Mouse (Mus musculus): ENCODE data around the gene Trpm7. TPM values are rescaled to one million over a fixed set of nuclear protein-coding genes. Genes with fewer than 3 reads are reported as not detected.
"Not testable (repeated sequence)": the region's sequence is repeated elsewhere in the genome, so short reads cannot be mapped to it uniquely, and the experiment has no call there.

The Trpm7 gene
- polyA plus RNA-seq, 1 experiment from 2014 or later: 25.7 TPM

GRCm38 (mm10) chr2:126882711-126883110 is 6.7 kb upstream of the Trpm7 start:
- H3K4me1 ChIP-seq; H3K36me3 ChIP-seq; H3K27ac ChIP-seq; H3K27me3 ChIP-seq (replicated peaks); H3K4me3 ChIP-seq; ATAC-seq; H3K9me3 ChIP-seq (replicated peaks); H3K4me2 ChIP-seq; H3K9ac ChIP-seq: not testable (repeated sequence)
- WGBS (ENCODE audit: insufficient replicate concordance): 33% methylated on average over 2 of the region's 2 CpGs

- WGBS (ENCODE audit: insufficient replicate concordance): 79% methylated on average over 1 of the region's 1 CpGs
These were observed 2.0 kb upstream of the Trpm7 start for GRCm38 (mm10) chr2:126877991-126878390.

GRCm38 (mm10) chr2:126875516-126875835 is 554 bp downstream of the Trpm7 start:
- peak overlapping the region; percentile 99 for H3K27ac ChIP-seq
- no peaks in the 10 kb centered on the region for H3K27me3 ChIP-seq (replicated peaks)
- under 1% methylated on average over 18 of the region's 18 CpGs for WGBS (ENCODE audit: insufficient replicate concordance)
- peak overlapping the region; percentile 88 for H3K9ac ChIP-seq
- peak; percentile 62 for ATAC-seq
- peak overlapping the region; percentile 78 for H3K4me2 ChIP-seq
- no peaks in the 10 kb centered on the region for H3K9me3 ChIP-seq (replicated peaks)
- H3K4me3 ChIP-seq: peak overlapping the region; percentile 77
- no peaks in the 10 kb centered on the region for H3K36me3 ChIP-seq
- H3K4me1 ChIP-seq: peaks cover 22% of the 10 kb centered on the region

More at GRCm38 (mm10) chr2:126877991-126878390, 2.0 kb upstream of the Trpm7 start:
- no peak overlapping the region for H3K9ac ChIP-seq
- no peaks in the 10 kb centered on the region for H3K36me3 ChIP-seq
- ATAC-seq: no peak
- no peak overlapping the region for H3K27ac ChIP-seq
- no peak overlapping the region for H3K4me3 ChIP-seq
- no peaks in the 10 kb centered on the region for H3K9me3 ChIP-seq (replicated peaks)
- no peak overlapping the region for H3K4me2 ChIP-seq
- H3K4me1 ChIP-seq: peaks cover 19% of the 10 kb centered on the region
- H3K27me3 ChIP-seq (replicated peaks): no peaks in the 10 kb centered on the region

- ATAC-seq: no peak
- Histone ChIP-seq H3K27me3 (replicated peaks) (no peaks in the 10 kb centered on the region), H3K9me3 (replicated peaks) (no peaks in the 10 kb centered on the region), H3K4me3 (peak overlapping the region; percentile 77), H3K9ac (peak overlapping the region; percentile 88), H3K36me3 (no peaks in the 10 kb centered on the region), H3K4me1 (peaks cover 22% of the 10 kb centered on the region), H3K27ac (peak overlapping the region; percentile 99), H3K4me2 (peak overlapping the region; percentile 78)
- WGBS (ENCODE audit: insufficient replicate concordance): 17% methylated on average over 13 of the region's 13 CpGs
These were observed 1.1 kb downstream of the Trpm7 start for GRCm38 (mm10) chr2:126874809-126875515.

- H3K4me1 ChIP-seq: peaks cover 39% of the 10 kb centered on the region
- 56% methylated on average over 1 of the region's 1 CpGs for WGBS (ENCODE audit: insufficient replicate concordance)
- no peak overlapping the region for H3K9ac ChIP-seq
- H3K27ac ChIP-seq: no peak overlapping the region
- H3K36me3 ChIP-seq: no peaks in the 10 kb centered on the region
- no peaks in the 10 kb centered on the region for H3K27me3 ChIP-seq (replicated peaks)
- no peak overlapping the region for H3K4me3 ChIP-seq
- no peak for ATAC-seq
- H3K9me3 ChIP-seq (replicated peaks): no peaks in the 10 kb centered on the region
- H3K4me2 ChIP-seq: no peak overlapping the region
These were observed 9.7 kb downstream of the Trpm7 start for GRCm38 (mm10) chr2:126866301-126866700.

GRCm38 (mm10) chr2:126865501-126866199 is 10.4 kb downstream of the Trpm7 start:
- Histone ChIP-seq H3K4me3 (no peak overlapping the region), H3K4me1 (peaks cover 39% of the 10 kb centered on the region), H3K4me2 (no peak overlapping the region), H3K36me3 (no peaks in the 10 kb centered on the region), H3K27ac (no peak overlapping the region), H3K9ac (no peak overlapping the region), H3K27me3 (replicated peaks) (no peaks in the 10 kb centered on the region), H3K9me3 (replicated peaks) (no peaks in the 10 kb centered on the region)
- WGBS (ENCODE audit: insufficient replicate concordance): 91% methylated on average over 10 of the region's 10 CpGs
- ATAC-seq: no peak

GRCm38 (mm10) chr2:126865026-126865425 is 11.0 kb downstream of the Trpm7 start:
- Histone ChIP-seq H3K9me3 (replicated peaks) (no peaks in the 10 kb centered on the region), H3K27ac (no peak overlapping the region), H3K9ac (no peak overlapping the region), H3K4me3 (no peak overlapping the region), H3K36me3 (no peaks in the 10 kb centered on the region), H3K4me2 (no peak overlapping the region), H3K27me3 (replicated peaks) (no peaks in the 10 kb centered on the region), H3K4me1 (peaks cover 40% of the 10 kb centered on the region)
- 76% methylated on average over 3 of the region's 3 CpGs for WGBS (ENCODE audit: insufficient replicate concordance)
- no peak for ATAC-seq

- WGBS (ENCODE audit: insufficient replicate concordance): 76% methylated on average over 4 of the region's 4 CpGs
- Histone ChIP-seq H3K4me3 (no peak overlapping the region), H3K27ac (no peak overlapping the region)
These were observed 31.3 kb downstream of the Trpm7 start for GRCm38 (mm10) chr2:126844751-126845150.

GRCm38 (mm10) chr2:126838848-126839247 is 37.2 kb downstream of the Trpm7 start:
- peaks cover 74% of the 10 kb centered on the region for H3K36me3 ChIP-seq
- no peaks in the 10 kb centered on the region for H3K27me3 ChIP-seq (replicated peaks)
- H3K27ac ChIP-seq: no peak overlapping the region
- ATAC-seq: no peak
- H3K9me3 ChIP-seq (replicated peaks): no peaks in the 10 kb centered on the region
- WGBS (ENCODE audit: insufficient replicate concordance): 77% methylated on average over 5 of the region's 5 CpGs
- no peak overlapping the region for H3K4me3 ChIP-seq
- no peaks in the 10 kb centered on the region for H3K4me1 ChIP-seq
- H3K9ac ChIP-seq: no peak overlapping the region
- no peak overlapping the region for H3K4me2 ChIP-seq

More at GRCm38 (mm10) chr2:126844751-126845150, 31.3 kb downstream of the Trpm7 start:
- no peaks in the 10 kb centered on the region for H3K27me3 ChIP-seq (replicated peaks)
- H3K4me1 ChIP-seq: no peaks in the 10 kb centered on the region
- no peak overlapping the region for H3K9ac ChIP-seq
- no peak for ATAC-seq
- no peaks in the 10 kb centered on the region for H3K9me3 ChIP-seq (replicated peaks)
- H3K4me2 ChIP-seq: no peak overlapping the region
- peaks cover 63% of the 10 kb centered on the region for H3K36me3 ChIP-seq

- peak overlapping the region; percentile 73 for H3K27ac ChIP-seq
- WGBS (ENCODE audit: insufficient replicate concordance): 66% methylated on average over 2 of the region's 2 CpGs
- no peaks in the 10 kb centered on the region for H3K9me3 ChIP-seq (replicated peaks)
- no peak overlapping the region for H3K9ac ChIP-seq
- H3K4me2 ChIP-seq: peak overlapping the region; percentile 46; the same call in 1 of the 2 replicates
- no peaks in the 10 kb centered on the region for H3K27me3 ChIP-seq (replicated peaks)
- peaks cover 46% of the 10 kb centered on the region for H3K4me1 ChIP-seq
- H3K36me3 ChIP-seq: peaks cover 49% of the 10 kb centered on the region
- peak; percentile 68; the same call in 1 of the 2 replicates for ATAC-seq
- H3K4me3 ChIP-seq: no peak overlapping the region
These were observed 58.6 kb downstream of the Trpm7 start for GRCm38 (mm10) chr2:126817414-126817813.

GRCm38 (mm10) chr2:126816644-126817347 is 59.2 kb downstream of the Trpm7 start:
- H3K4me2 ChIP-seq: peak overlapping the region; percentile 46
- H3K4me3 ChIP-seq: no peak overlapping the region
- H3K36me3 ChIP-seq: peaks cover 52% of the 10 kb centered on the region
- H3K9ac ChIP-seq: no peak overlapping the region
- H3K9me3 ChIP-seq (replicated peaks): no peaks in the 10 kb centered on the region
- peak; percentile 62; the same call in 1 of the 2 replicates for ATAC-seq
- WGBS (ENCODE audit: insufficient replicate concordance): 37% methylated on average over 4 of the region's 4 CpGs
- no peaks in the 10 kb centered on the region for H3K27me3 ChIP-seq (replicated peaks)
- H3K4me1 ChIP-seq: peaks cover 44% of the 10 kb centered on the region
- H3K27ac ChIP-seq: peak overlapping the region; percentile 58; the same call in 1 of the 2 replicates

- Histone ChIP-seq H3K36me3 (peaks cover 55% of the 10 kb centered on the region), H3K4me1 (peaks cover 40% of the 10 kb centered on the region), H3K9me3 (replicated peaks) (no peaks in the 10 kb centered on the region), H3K4me3 (no peak overlapping the region), H3K9ac (no peak overlapping the region), H3K27ac (peak overlapping the region; percentile 67; the same call in 1 of the 2 replicates), H3K27me3 (replicated peaks) (no peaks in the 10 kb centered on the region), H3K4me2 (peak overlapping the region; percentile 13; the same call in 1 of the 2 replicates)
- whole genome bisulfite sequencing (ENCODE audit: insufficient replicate concordance): 4% methylated on average over 1 of the region's 1 CpGs
- peak; percentile 73 for ATAC-seq
These were observed 60.2 kb downstream of the Trpm7 start for GRCm38 (mm10) chr2:126815822-126816221.
